Mouse (Mus musculus): ENCODE data around the gene Rabgap1l. TPM values are rescaled to one million over a fixed set of nuclear protein-coding genes. Genes with fewer than 3 reads are reported as not detected.

Rabgap1l gene
- polyA plus RNA-seq, 1 experiment from 2014 or later = 25.4 TPM

DNA sequence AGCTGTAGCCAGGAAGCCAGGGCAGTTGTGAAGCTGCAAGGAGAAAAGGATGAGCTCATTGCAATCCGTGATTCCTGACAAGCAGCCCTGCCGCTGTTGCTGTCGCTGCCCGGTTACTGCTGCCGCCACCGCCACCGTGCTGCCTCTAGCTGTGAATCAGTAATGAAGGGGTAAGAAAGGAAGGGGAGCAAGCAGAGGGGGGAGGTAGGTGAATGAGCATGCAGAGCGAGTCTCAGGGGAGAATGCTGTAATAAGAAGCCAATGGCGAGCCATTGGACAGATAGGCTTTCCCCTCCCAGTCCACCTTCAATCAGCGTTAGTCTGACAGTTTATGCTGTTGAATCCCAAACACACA lies 441.2 kb downstream of the Rabgap1l start:
- Histone ChIP-seq H3K4me3 (ENCODE audit: inconsistent target) (no peak overlapping the region), H3K79me2 (ENCODE audit: inconsistent target) (no peaks in the 10 kb centered on the region), H3K27ac (no peak overlapping the region), H3K36me3 (ENCODE audit: inconsistent target) (no peaks in the 10 kb centered on the region)
- WGBS (ENCODE audit: missing documents) = 28% methylated on average over 9 of the region's 10 CpGs

DNA sequence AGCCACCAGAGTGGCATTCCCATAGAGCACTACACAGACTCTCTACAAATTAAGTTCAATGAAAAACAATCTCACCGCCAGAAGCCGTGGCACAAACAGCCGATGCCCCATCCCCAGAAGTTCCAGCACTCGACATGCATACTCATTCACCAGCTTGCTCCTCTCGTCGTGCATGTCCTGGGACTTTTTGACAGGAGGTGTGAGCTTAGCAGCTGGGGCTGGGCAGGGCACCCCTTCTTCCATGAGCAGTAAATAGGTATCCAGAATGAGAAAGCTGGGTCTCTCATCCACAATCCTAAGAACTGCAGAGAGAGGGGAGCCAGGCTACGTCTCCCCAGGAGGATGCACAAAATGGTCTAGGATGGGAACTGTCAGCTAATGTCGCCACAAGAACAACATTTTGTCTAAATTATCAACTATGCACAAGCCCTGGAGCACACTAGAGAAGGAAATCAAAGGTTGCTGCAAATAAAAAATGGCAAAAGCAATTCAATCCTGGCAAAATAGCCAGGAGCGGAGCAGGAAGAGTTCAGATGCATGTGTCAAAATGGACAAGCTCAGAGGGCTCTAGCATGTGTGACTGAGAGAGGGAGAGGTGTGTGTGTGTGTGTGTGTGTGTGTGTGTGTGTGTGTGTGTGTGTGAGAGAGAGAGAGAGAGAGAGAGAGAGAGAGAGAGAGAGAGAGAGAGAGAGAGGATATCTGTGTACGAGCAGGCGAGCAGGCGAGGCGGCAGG lies 441.7 kb downstream of the Rabgap1l start:
- Histone ChIP-seq H3K27ac (no peak overlapping the region), H3K36me3 (ENCODE audit: inconsistent target) (no peaks in the 10 kb centered on the region), H3K4me3 (ENCODE audit: inconsistent target) (no peak overlapping the region), H3K79me2 (ENCODE audit: inconsistent target) (no peaks in the 10 kb centered on the region)
- whole genome bisulfite sequencing (ENCODE audit: missing documents) = 80% methylated on average over 10 of the region's 13 CpGs

DNA sequence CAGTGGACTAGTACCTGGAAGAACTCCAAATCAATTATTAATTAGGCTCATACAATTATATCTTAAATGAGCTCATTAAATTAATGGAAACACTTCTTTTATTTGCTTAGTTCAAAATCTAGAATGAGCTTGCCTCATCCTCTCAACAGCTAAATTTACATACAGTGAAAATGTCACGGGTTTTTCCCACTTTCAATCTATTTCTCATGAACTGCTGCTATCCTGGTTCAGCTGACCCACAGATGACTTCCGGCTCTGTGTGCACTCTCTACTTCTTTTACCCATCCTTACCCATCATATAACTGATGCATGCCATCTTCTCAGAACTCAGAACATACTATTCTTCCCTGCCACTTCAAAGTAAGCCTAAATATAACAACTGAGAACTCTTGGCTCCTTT lies 452.4 kb downstream of the Rabgap1l start:
- Histone ChIP-seq H3K36me3 (ENCODE audit: inconsistent target) (no peaks in the 10 kb centered on the region), H3K79me2 (ENCODE audit: inconsistent target) (no peaks in the 10 kb centered on the region), H3K27ac (no peak overlapping the region), H3K4me3 (ENCODE audit: inconsistent target) (no peak overlapping the region)
- WGBS (ENCODE audit: missing documents) = 74% methylated on average over 2 of the region's 2 CpGs

DNA sequence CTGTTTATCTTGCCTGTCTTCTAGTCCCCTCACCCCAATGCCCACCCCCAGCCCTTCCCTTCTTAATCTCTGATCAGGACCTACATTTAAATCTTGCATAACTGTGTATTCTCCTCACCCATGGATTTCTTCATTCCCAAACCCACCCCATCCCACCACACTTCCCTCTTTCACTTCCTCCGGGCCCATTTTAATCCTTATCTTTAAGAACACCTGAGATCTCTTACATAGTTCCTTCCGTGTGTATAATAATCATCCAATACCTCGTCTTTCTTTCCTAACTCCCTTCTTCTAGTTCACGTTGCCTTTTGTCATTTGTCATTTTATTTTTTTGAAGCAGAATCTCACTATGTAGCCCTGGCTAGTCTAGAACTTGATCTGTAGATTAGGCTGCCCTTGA lies 453.6 kb downstream of the Rabgap1l start:
- Histone ChIP-seq H3K4me3 (ENCODE audit: inconsistent target) (no peak overlapping the region), H3K79me2 (ENCODE audit: inconsistent target) (no peaks in the 10 kb centered on the region), H3K36me3 (ENCODE audit: inconsistent target) (no peaks in the 10 kb centered on the region), H3K27ac (no peak overlapping the region)
- 4% methylated on average over 4 of the region's 4 CpGs for WGBS (ENCODE audit: missing documents)

DNA sequence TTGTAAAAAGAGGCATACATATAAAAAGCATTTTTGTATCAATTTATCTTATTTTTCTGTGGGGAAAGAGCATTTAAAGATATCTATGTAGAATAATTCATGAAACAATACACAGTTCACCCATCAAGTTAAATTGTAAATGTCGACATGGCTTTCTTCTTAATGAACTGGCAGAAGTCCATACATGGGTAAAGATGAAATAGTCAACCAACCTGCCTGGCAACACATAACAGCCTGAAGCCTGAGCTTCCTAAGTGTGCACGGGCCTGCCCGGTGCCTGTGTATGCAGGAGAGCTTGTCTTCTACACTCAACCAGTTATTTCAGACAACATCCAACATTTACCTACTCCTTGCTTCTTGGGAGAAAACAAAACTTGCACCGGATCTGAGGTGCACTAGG lies 458.2 kb downstream of the Rabgap1l start:
- H3K79me2 ChIP-seq (ENCODE audit: inconsistent target) = no peaks in the 10 kb centered on the region
- no peak overlapping the region for H3K4me3 ChIP-seq (ENCODE audit: inconsistent target)
- H3K27ac ChIP-seq = no peak overlapping the region
- 100% methylated on average over 3 of the region's 4 CpGs for WGBS (ENCODE audit: missing documents)
- H3K36me3 ChIP-seq (ENCODE audit: inconsistent target) = no peaks in the 10 kb centered on the region

DNA sequence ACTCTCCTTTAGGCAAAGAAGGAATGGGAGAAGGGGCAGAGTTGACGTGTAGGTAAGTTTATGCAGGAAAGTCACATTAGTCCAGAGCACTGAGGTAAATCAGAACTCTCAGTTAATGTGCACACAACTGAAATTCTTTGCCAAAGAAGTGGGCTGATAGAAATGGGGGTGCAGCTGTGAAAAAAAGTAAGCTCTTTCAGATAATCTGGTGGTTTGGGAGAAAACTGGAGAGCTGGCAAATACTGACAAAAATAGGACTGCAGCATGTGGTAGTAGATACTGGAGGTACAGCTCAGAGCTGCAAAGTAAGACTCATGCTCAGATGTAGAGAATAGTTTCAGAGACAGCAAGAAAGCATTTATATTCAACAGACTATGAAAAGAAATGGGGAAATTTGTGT lies 462.2 kb downstream of the Rabgap1l start:
- no peak overlapping the region for H3K4me3 ChIP-seq (ENCODE audit: inconsistent target)
- WGBS (ENCODE audit: missing documents) = 100% methylated on average over 1 of the region's 1 CpGs

DNA sequence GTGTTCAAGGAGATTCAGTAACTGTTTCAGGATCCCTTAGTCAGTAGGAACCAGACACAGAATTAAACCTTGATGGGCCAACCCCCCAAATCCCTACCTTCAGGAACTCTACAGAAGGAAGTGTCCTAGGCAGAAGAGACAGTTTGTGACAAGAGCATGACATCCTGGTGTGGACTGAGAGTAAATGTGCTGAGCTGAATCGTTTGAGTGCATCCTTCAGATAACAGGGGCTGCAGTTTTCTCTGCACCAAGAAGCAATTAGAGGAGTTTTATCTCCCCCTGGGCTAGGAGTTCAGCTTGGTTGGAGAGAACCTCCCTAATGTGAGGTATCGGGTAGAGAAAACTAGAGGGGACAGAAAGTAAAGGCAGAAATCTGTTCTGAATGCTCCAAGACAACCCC lies 462.8 kb downstream of the Rabgap1l start:
- 83% methylated on average over 2 of the region's 2 CpGs for WGBS (ENCODE audit: missing documents)
- H3K4me3 ChIP-seq (ENCODE audit: inconsistent target) = no peak overlapping the region
- H3K79me2 ChIP-seq (ENCODE audit: inconsistent target) = no peaks in the 10 kb centered on the region
- no peaks in the 10 kb centered on the region for H3K36me3 ChIP-seq (ENCODE audit: inconsistent target)
- no peak overlapping the region for H3K27ac ChIP-seq

More for the DNA sequence above, 462.2 kb downstream of the Rabgap1l start:
- Histone ChIP-seq H3K36me3 (ENCODE audit: inconsistent target) (no peaks in the 10 kb centered on the region), H3K27ac (no peak overlapping the region), H3K79me2 (ENCODE audit: inconsistent target) (no peaks in the 10 kb centered on the region)

DNA sequence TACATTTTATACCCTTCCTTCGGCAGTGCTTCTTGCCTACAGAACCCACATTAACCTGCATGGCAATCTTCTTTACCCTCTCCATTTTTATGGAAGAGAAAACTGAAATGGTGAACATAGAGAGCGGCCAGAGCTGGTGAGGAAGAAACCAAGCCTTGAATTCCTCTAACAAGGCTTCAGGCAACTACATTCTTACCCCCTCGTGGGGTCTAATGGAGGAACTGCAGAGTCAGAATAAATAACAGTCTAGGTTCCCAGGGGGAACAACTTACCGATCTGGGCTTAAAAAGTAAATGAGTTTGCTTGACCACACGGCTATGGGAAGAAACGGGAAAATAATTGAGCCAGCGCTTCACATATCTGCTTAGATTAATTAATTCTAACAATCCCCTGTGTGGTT lies 463.2 kb downstream of the Rabgap1l start:
- Histone ChIP-seq H3K79me2 (ENCODE audit: inconsistent target) (no peaks in the 10 kb centered on the region), H3K36me3 (ENCODE audit: inconsistent target) (no peaks in the 10 kb centered on the region), H3K27ac (no peak overlapping the region), H3K4me3 (ENCODE audit: inconsistent target) (no peak overlapping the region)
- WGBS (ENCODE audit: missing documents) = 60% methylated on average over 7 of the region's 7 CpGs

DNA sequence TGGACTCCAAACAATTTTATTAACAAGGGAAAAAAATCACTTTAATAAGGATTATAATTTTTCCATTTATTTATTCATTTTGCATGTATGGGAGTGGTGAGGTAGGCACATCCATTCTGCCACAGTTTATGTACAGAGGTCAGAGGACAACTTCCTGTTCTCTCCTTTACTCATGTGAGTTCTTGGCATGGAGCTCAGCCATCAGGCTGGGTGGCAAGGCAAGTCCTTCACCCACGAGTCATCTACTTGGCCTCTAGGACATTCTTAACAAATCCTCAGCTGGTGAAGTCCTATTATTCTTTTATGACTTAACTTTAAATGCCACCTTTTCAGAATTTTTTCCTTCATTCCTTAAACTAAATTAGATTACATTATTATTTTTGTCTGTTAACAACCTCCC lies 465.5 kb downstream of the Rabgap1l start:
- Histone ChIP-seq H3K36me3 (ENCODE audit: inconsistent target) (no peaks in the 10 kb centered on the region), H3K4me3 (ENCODE audit: inconsistent target) (no peak overlapping the region), H3K79me2 (ENCODE audit: inconsistent target) (no peaks in the 10 kb centered on the region), H3K27ac (no peak overlapping the region)
- 50% methylated on average over 1 of the region's 1 CpGs for WGBS (ENCODE audit: missing documents)

DNA sequence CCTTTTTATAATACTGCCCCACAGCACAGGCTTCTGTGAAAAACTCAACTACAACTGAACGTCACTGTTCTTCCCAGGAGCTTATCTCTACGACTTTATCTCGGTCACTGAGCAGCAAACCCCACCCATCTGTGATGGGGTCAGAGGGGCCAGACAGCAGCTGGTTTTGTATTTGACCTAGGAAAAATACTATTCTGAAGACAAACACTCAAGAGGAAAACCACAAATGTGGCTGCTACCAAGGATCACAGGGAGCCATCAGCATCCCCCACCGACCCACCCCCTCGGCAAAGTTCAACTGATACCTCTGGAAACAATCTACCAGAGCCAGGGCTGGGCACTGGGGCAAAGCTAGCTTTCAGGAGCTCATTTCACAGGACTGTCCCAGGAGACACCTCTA lies 467.5 kb downstream of the Rabgap1l start:
- Histone ChIP-seq H3K79me2 (ENCODE audit: inconsistent target) (no peaks in the 10 kb centered on the region), H3K27ac (no peak overlapping the region), H3K36me3 (ENCODE audit: inconsistent target) (no peaks in the 10 kb centered on the region), H3K4me3 (ENCODE audit: inconsistent target) (no peak overlapping the region)
- 67% methylated on average over 5 of the region's 5 CpGs for WGBS (ENCODE audit: missing documents)

DNA sequence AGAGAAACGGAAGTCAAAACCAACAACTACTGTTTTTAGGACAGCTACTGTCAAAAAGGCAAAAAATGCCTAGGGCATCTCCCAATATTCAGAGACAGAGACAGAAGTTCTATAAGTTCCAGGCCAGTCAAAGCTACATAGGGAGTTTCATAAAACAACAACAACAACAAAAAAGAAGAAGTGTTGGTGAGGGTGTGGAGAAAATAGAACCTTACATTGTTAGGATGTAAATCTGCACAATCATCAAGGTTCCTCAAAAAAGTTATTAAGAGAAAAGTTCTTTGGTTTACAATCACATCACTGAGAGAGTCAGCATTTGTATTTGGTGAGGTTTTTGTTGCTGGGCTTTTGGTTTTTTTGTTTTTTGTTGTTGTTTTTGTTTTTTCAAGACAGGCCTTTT lies 472.3 kb downstream of the Rabgap1l start:
- no peaks in the 10 kb centered on the region for H3K79me2 ChIP-seq (ENCODE audit: inconsistent target)
- WGBS (ENCODE audit: missing documents) = 64% methylated on average over 1 of the region's 1 CpGs

DNA sequence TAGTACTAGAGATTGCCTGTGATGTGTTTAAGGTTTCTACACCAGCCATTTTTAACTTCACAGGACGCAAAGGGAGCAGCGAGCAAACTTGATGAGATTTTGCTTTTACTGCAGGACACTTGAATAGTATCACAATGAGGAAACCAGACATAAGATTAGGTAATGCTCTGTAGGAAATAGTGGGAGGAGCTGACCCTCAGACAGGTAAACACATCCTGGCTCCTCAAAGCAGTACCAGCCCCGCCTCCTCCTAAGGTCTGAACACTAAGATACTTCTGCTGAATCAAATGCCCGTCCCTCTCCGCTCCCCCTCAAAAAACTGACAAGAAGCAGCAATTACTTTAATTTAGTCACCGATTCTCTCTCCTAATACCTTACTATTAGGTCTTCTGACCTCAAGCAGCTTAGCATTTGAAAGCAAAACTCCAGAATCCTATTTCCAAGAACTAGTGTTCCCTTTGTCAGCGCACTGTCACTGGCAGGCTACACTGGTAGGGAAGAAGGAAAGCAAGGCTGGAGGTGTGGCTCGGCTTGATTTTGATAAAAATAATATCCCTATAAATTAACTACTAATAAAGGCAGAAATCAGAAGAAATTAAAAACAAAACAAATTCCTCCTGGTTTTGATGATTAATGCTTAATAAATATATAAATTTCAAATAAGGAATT lies 474.8 kb downstream of the Rabgap1l start:
- Histone ChIP-seq H3K79me2 (ENCODE audit: inconsistent target) (no peaks in the 10 kb centered on the region), H3K4me3 (ENCODE audit: inconsistent target) (no peak overlapping the region), H3K36me3 (ENCODE audit: inconsistent target) (no peaks in the 10 kb centered on the region), H3K27ac (no peak overlapping the region)
- WGBS (ENCODE audit: missing documents) = 94% methylated on average over 8 of the region's 8 CpGs

More for the DNA sequence above, 472.3 kb downstream of the Rabgap1l start:
- Histone ChIP-seq H3K27ac (no peak overlapping the region), H3K36me3 (ENCODE audit: inconsistent target) (no peaks in the 10 kb centered on the region), H3K4me3 (ENCODE audit: inconsistent target) (no peak overlapping the region)

DNA sequence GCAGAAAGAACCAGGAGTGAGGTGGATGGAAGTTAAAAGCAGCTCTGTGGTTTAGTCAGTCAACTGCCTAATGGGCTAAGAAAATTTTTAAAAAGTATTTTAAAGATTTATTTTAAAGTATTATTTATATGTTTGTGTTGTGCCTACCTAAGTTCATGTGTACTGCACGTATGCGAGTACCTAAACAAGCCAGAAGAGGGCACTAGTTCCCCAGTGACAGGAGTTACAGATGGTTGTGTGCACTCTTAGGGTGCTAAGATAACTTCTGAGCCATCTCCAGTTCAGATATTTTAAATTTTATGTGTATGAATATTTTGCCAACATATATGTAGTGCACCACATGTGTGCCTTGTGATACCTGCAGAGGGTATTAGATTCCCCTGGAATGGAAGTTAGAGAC lies 476.8 kb downstream of the Rabgap1l start:
- H3K79me2 ChIP-seq (ENCODE audit: inconsistent target) = no peaks in the 10 kb centered on the region
- no peak overlapping the region for H3K4me3 ChIP-seq (ENCODE audit: inconsistent target)
- no peak overlapping the region for H3K27ac ChIP-seq
- no peaks in the 10 kb centered on the region for H3K36me3 ChIP-seq (ENCODE audit: inconsistent target)
- 87% methylated on average over 2 of the region's 2 CpGs for WGBS (ENCODE audit: missing documents)

DNA sequence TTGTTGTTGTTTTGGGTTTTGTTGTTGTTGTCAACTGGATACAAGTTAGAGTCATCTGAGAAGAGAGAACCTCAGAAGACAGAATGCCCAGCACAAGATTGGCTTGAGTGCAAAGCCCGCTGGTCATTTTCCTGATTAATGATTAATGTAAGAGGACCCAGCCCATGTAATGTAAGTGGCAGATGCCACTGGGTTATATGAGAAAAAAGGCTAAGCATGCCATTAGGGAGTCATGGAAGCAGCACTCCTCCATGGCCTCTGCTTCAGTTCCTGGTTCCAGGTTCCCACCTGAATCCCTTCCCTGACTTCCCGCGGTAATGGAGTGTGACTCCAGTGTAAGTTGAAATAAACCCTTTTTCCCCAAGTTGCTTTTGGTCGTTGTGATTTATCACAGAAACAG lies 480.4 kb downstream of the Rabgap1l start:
- WGBS (ENCODE audit: missing documents) = 93% methylated on average over 4 of the region's 4 CpGs
- Histone ChIP-seq H3K79me2 (ENCODE audit: inconsistent target) (no peaks in the 10 kb centered on the region), H3K36me3 (ENCODE audit: inconsistent target) (no peaks in the 10 kb centered on the region), H3K27ac (no peak overlapping the region), H3K4me3 (ENCODE audit: inconsistent target) (no peak overlapping the region)

DNA sequence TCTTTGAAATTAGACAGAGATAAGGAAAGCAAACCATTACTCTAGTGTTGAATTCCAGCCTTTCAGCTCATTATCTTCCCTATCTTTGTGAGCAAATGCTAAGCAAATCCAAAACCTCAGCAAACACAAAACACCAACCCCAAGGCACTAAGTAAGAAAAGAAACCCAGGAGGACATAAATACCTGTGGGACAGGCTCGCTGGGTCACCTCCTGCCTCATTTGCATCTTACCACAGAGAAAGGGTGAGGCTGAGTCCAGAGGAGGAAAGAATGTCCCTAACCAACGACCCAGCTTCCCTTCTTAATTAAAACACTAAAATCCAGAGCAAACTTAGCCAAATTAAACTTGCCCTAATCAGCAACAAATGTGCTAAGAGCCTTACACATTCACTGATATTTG lies 481.1 kb downstream of the Rabgap1l start:
- WGBS (ENCODE audit: missing documents) = 42% methylated on average over 2 of the region's 2 CpGs
- no peak overlapping the region for H3K4me3 ChIP-seq (ENCODE audit: inconsistent target)
- no peaks in the 10 kb centered on the region for H3K79me2 ChIP-seq (ENCODE audit: inconsistent target)
- no peak overlapping the region for H3K27ac ChIP-seq
- no peaks in the 10 kb centered on the region for H3K36me3 ChIP-seq (ENCODE audit: inconsistent target)

DNA sequence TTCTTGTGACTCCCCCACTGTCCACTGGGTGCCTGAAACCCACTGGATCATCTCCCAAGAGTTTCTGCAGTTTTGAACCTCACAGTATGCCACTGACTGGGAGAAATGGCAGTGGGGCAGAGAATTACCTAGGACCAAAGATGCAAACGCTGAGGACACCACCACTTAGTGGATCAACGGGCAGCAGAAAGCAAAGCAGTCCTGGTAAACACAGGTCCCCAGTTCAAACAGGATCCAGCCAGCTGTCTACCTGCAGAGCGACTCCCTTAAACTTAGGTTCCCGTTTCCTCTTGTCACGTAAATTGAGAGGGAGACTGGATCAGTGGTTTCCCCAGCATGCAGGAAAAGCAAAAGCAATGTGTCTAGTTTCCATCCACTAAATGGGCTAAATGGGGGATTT lies 483.1 kb downstream of the Rabgap1l start:
- H3K79me2 ChIP-seq (ENCODE audit: inconsistent target) = no peaks in the 10 kb centered on the region
- no peak overlapping the region for H3K4me3 ChIP-seq (ENCODE audit: inconsistent target)
- 90% methylated on average over 5 of the region's 5 CpGs for WGBS (ENCODE audit: missing documents)
- no peaks in the 10 kb centered on the region for H3K36me3 ChIP-seq (ENCODE audit: inconsistent target)
- no peak overlapping the region for H3K27ac ChIP-seq
